Mouse (Mus musculus) hindbrain, postnatal 0 days (tissue): ENCODE results near the gene Plekhg4. TPM values are rescaled to one million over a fixed set of nuclear protein-coding genes. Genes with fewer than 3 reads are reported as not detected.
A peak's percentile ranks its signal among the peaks of the same experiment; 100 is the strongest.

Experiments
- ATAC-seq: fragments of 200-750 bp; cut with Nextera tagmentation; 2 replicates; pipeline ENCODE4 v1.8.0; 2017; ENCODE audit warnings: mild to moderate bottlenecking, moderate TSS enrichment, moderate library complexity
- DNase-seq: peaks from one replicate; pipeline ENCODE4 v3.0.0-alpha.2; 2015; ENCODE audit warnings: low spot score
- H3K27ac ChIP-seq: fragments of 300-500 bp; sonication (generic); 2 replicates; pipeline ENCODE4 v1.5.1; 2014; ENCODE audit warnings: mild to moderate bottlenecking
- H3K27me3 ChIP-seq: fragments of 300-500 bp; sonication (generic); 2 replicates; pipeline ENCODE4 v1.6.1; 2014; ENCODE audit warnings: low read length, mixed read lengths; ENCODE audit not compliant: insufficient read depth
- H3K36me3 ChIP-seq: fragments of 300-500 bp; sonication (generic); 2 replicates; pipeline ENCODE4 v1.6.1; 2014; ENCODE audit warnings: low read length, mixed read lengths; ENCODE audit not compliant: insufficient read depth
- H3K4me1 ChIP-seq: fragments of 300-500 bp; sonication (generic); 2 replicates; pipeline ENCODE4 v1.6.1; 2014; ENCODE audit warnings: antibody characterized with exemption, low read length, mixed read lengths; ENCODE audit not compliant: insufficient read depth
- H3K4me2 ChIP-seq: fragments of 300-500 bp; sonication (generic); 2 replicates; pipeline ENCODE4 v1.6.1; 2014; ENCODE audit warnings: low read depth, mild to moderate bottlenecking, low read length, moderate library complexity, mixed read lengths
- H3K4me3 ChIP-seq: fragments of 300-500 bp; sonication (generic); 2 replicates; pipeline ENCODE4 v1.5.1; 2014; ENCODE audit warnings: low read length
- H3K9ac ChIP-seq: fragments of 300-500 bp; sonication (generic); replicated peaks from 2 replicates; pipeline ENCODE4 v1.6.1; 2014; ENCODE audit warnings: mild to moderate bottlenecking, low read length, moderate library complexity, mixed read lengths
- H3K9me3 ChIP-seq: fragments of 300-500 bp; sonication (generic); 2 replicates; pipeline ENCODE4 v1.6.1; 2016; ENCODE audit warnings: low read length, mixed read lengths
- CTCF ChIP-seq: IDR thresholded peaks from 2 replicates; pipeline ENCODE4 v1.5.1; 2016; ENCODE audit warnings: antibody characterized with exemption, control low read depth, low read depth
- WGBS: fragments of 180-500 bp; shearing (Covaris S2); extraction: QIAGEN DNeasy Blood & Tissue Kit; methylation state at CpG from one replicate; pipeline ENCODE4 v1.1.7; 2014; 5-methylcytosine and 5-hydroxymethylcytosine counted together
- polyA plus RNA-seq: library from polyadenylated mRNA; unstranded; fragments of >200 nt; fragmentation: Nextera tagmentation; extraction: Ambion mirVana; gene quantifications from 2 replicates; pipeline ENCODE4 v1.2.1, GENCODE M21; 2015
- total RNA-seq: library from RNA; depleted of rRNA; stranded (reverse); fragments of >200 nt; gene quantifications from 2 replicates; pipeline ENCODE4 v1.2.3, GENCODE M21; 2014

Gene Plekhg4
- total and polyA plus RNA-seq, 2 experiments from 2014 or later = 1.3 to 7.3 TPM

DNA sequence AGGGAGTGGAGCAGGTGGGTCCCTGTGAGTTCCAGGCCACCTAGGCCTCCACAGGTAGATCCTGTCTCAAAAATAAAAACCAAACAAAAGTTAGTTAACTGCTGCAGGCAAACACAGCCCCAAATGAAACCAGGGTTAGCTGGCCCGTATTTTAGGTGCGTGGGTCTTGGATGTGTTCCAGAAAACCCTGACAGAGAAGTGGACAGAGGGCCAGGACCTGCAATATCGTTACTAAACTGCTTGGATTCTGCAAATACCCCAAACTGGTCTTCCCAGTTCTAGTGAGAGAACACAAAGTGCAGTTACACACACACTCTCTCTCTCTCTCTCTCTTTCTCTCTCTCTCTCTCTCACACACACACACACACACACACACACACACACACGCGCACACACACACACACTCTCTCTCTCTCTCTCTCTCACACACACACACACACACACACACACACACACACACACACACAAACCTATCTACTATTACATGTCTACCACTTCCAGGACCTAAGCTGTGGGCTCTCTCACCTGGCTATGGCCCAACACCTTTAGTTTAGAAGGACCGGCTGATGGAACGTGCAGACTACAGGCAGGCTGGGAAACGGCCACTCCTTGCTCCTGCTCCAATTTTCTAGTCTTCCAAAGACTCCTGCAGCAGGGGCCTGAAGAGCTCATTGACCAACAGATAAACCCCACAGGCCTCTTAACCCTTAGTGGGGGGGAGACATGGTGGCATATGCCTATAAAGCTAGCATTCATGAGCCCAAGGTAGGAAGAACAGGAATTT, 29.1 kb upstream of the Plekhg4 start:
- Histone ChIP-seq H3K4me2 (no peak overlapping the region), H3K9me3 (no peaks in the 10 kb centered on the region), H3K4me3 (no peak overlapping the region), H3K27me3 (no peaks in the 10 kb centered on the region), H3K9ac (no peak overlapping the region), H3K27ac (no peak overlapping the region), H3K4me1 (peaks cover 7% of the 10 kb centered on the region; the same call in 1 of the 2 replicates), H3K36me3 (no peaks in the 10 kb centered on the region)
- 58% methylated on average over 8 of the region's 8 CpGs for WGBS
- no peak for TF ChIP-seq CTCF
- ATAC-seq (no peak), DNase-seq (no peak)

GRCm38 (mm10) chr8:105345061-105345975, 27.8 kb upstream of the Plekhg4 start:
- H3K27ac ChIP-seq = no peak overlapping the region
- no peak for DNase-seq
- ATAC-seq = no peak
- TF ChIP-seq CTCF = no peak
- H3K36me3 ChIP-seq = no peaks in the 10 kb centered on the region
- H3K9me3 ChIP-seq = no peaks in the 10 kb centered on the region
- WGBS = 73% methylated on average over 7 of the region's 7 CpGs
- H3K27me3 ChIP-seq = no peaks in the 10 kb centered on the region
- peaks cover 11% of the 10 kb centered on the region for H3K4me1 ChIP-seq
- no peak overlapping the region for H3K4me2 ChIP-seq
- H3K9ac ChIP-seq = no peak overlapping the region
- no peak overlapping the region for H3K4me3 ChIP-seq

GRCm38 (mm10) chr8:105346611-105347427, 26.3 kb upstream of the Plekhg4 start:
- peak overlapping the region; percentile 77 for H3K4me3 ChIP-seq
- 4% methylated on average over 34 of the region's 34 CpGs for WGBS
- peak overlapping the region; percentile 100 for H3K4me2 ChIP-seq
- no peaks in the 10 kb centered on the region for H3K27me3 ChIP-seq
- TF ChIP-seq CTCF = no peak
- H3K4me1 ChIP-seq = peaks cover 15% of the 10 kb centered on the region
- no peak for DNase-seq
- H3K27ac ChIP-seq = peak overlapping the region; percentile 26; the same call in 1 of the 2 replicates
- H3K9me3 ChIP-seq = no peaks in the 10 kb centered on the region
- H3K36me3 ChIP-seq = no peaks in the 10 kb centered on the region
- 0 out of 2 replicates have a peak, but pooled peaks have one; percentile 1 for ATAC-seq
- peak overlapping the region; percentile 51 for H3K9ac ChIP-seq

DNA sequence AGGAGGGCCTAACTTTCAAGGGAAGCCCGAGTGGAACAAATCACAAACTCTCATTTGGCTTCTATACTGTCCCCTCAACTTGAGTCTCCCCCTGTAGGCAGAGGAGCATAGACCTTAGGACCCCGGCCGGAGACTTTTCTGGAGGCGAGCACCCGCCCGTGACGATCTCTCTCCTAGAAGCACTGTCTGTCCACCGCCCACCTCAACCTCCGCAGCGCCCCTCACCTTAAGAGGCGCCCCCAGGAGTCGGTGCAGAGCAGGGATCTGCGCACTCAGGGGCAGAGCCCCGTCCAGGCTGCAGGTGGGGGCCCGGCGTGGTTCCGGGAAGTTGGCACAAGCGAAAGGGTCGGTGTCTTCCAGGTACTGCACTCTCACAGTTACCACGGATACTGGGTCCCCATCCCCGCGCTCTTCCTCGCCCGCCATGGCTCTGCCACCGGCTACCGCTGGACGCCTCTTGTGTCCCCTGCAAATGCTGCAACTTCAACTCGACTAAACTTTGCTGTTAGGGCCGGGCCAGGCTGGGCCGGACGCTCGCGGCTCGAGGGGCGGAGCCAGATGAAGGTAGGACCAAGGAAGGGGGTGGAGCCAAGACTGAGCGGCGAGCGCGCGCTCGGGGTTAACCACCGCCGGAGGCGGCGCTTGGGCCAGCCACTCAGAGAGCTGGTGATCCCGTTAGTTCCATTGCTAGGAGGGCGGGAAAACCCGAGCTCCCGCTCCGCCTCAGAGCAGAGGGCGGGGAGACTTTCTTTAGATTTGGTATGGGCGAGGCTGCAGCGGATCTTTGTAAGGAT, 25.4 kb upstream of the Plekhg4 start, which contains the start of gene Fhod1:
Fhod1 (minus strand) TSS at position 526 of the 794 bp plus-strand sequence.
- peak within 1 kb of the TSS; percentile 100 for H3K4me2 ChIP-seq
- H3K27me3 ChIP-seq = no peaks in the 10 kb centered on the region

DNA sequence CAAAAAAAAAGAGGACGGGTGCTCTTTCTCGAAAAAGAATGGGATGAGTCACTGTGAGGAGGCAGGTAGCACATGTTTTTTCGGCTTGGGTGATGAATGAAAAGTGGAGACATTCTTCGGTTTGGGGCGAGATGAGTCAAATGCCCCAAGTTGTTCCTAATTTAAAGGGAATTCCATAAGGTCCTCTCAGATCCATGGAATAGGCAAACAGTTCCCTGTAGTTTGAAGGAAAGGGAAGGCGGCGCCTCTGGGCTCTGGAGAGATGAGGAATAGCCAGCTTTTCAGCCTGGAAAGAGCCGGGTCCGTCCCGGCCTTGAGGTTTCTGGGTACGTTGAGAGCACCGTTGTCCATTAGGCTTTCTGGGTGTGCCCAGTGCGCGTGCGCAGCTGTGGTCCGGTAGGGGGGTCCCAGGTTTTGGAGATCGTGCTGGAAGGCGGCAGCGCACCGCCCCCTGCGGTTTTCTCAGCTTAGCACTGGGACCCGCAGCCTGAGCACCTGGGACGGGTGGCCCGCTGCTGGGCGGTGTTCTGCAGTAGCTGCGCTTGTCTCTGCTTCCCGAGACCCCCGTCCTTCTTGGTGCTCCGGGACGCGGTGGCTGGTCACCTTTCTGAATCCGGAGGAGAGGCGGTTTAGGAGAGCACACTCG, 24.5 kb upstream of the Plekhg4 start, which contains the start of gene Slc9a5:
Slc9a5 (plus strand) TSS at position 394 of the 646 bp plus-strand sequence.
- peak; percentile 13; the same call in 1 of the 2 replicates for ATAC-seq
- no peaks in the 10 kb centered on the region for H3K9me3 ChIP-seq
- under 1% methylated on average over 34 of the region's 34 CpGs for WGBS

More for the DNA sequence above, 25.4 kb upstream of the Plekhg4 start, which contains the start of gene Fhod1:
- peak; percentile 95 for DNase-seq
- peak within 1 kb of the TSS; percentile 77 for H3K9ac ChIP-seq
- ATAC-seq = peak; percentile 87
- H3K4me3 ChIP-seq = peak within 1 kb of the TSS; percentile 77
- H3K36me3 ChIP-seq = no peaks in the 10 kb centered on the region
- TF ChIP-seq CTCF = peak; percentile 41
- H3K9me3 ChIP-seq = no peaks in the 10 kb centered on the region
- H3K4me1 ChIP-seq = peaks cover 15% of the 10 kb centered on the region
- peak within 1 kb of the TSS; percentile 83 for H3K27ac ChIP-seq
- WGBS = under 1% methylated on average over 53 of the region's 53 CpGs

More for the DNA sequence above, 24.5 kb upstream of the Plekhg4 start, which contains the start of gene Slc9a5:
- H3K36me3 ChIP-seq = no peaks in the 10 kb centered on the region
- peak within 1 kb of the TSS; percentile 77 for H3K4me3 ChIP-seq
- H3K27ac ChIP-seq = peak within 1 kb of the TSS; percentile 83
- H3K9ac ChIP-seq = peak within 1 kb of the TSS; percentile 77
- peak within 1 kb of the TSS; percentile 100 for H3K4me2 ChIP-seq
- peak; percentile 39 for TF ChIP-seq CTCF
- peak; percentile 81 for DNase-seq
- H3K27me3 ChIP-seq = no peaks in the 10 kb centered on the region
- H3K4me1 ChIP-seq = peaks cover 15% of the 10 kb centered on the region
